Mouse (Mus musculus): ENCODE results near the gene Col1a1.

Col1a1 gene

DNA sequence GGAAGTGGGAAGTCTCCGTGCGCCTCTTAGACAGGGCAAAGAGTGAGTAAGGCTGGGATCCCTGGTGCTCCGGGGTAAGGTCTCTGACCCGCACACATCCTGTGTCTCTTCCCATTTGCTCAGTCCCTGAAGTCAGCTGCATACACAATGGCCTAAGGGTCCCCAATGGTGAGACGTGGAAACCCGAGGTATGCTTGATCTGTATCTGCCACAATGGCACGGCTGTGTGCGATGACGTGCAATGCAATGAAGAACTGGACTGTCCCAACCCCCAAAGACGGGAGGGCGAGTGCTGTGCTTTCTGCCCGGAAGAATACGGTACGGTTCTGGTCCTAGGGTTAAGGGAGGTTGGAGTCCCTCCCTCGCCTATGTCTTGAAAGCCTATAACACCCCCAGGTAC is 1.8 kb downstream of the Col1a1 start:
- in situ Hi-C loops (cut with MboI, MseI), result loop anchor here (5.0 to 10.0 kb wide), 2 partner anchors 35 to 57 kb away; partner anchors contain the start of gene Ppp1r9b

GRCm38 (mm10) chr11:94938296-94938695 is 2.3 kb downstream of the Col1a1 start:
- in situ Hi-C loops (cut with MboI, MseI), result loop anchor here (5.0 to 10.0 kb wide), 2 partner anchors 34 to 57 kb away; partner anchors contain the start of gene Ppp1r9b

GRCm38 (mm10) chr11:94939280-94939679 is 3.3 kb downstream of the Col1a1 start:
- in situ Hi-C loops (cut with MboI, MseI), result loop anchor here (5.0 to 10.0 kb wide), 2 partner anchors 33 to 56 kb away; partner anchors contain the start of gene Ppp1r9b

- in situ Hi-C loops (cut with MboI, MseI), result no loop called here
Measured at GRCm38 (mm10) chr11:94941121-94941520, 5.1 kb downstream of the Col1a1 start.

GRCm38 (mm10) chr11:94941776-94942175 is 5.8 kb downstream of the Col1a1 start:
- in situ Hi-C loops (cut with MboI, MseI), result no loop called here

- in situ Hi-C loops (cut with MboI, MseI), result no loop called here
Measured at GRCm38 (mm10) chr11:94942282-94943023, 6.4 kb downstream of the Col1a1 start.

- in situ Hi-C loops (cut with MboI, MseI), result no loop called here
Measured at GRCm38 (mm10) chr11:94943054-94943453, 7.0 kb downstream of the Col1a1 start.

DNA sequence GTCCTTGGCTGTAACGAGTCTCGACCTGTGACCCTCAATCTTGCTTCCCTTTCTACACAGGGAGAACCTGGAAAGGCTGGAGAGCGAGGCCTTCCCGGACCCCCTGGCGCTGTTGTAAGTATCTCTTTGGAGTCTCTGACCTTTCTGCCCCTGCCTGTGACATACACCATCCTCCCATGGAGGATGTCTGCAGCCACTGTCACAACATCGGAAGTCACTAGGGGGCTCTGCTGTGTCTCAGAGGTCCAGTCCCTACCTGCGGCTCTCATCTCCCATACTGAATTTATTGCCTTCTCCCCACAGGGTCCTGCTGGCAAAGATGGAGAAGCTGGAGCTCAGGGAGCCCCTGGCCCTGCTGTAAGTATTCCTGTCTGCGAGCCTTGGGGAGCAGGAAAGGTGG is 8.3 kb downstream of the Col1a1 start:
- in situ Hi-C loops (cut with MboI, MseI), result no loop called here

DNA sequence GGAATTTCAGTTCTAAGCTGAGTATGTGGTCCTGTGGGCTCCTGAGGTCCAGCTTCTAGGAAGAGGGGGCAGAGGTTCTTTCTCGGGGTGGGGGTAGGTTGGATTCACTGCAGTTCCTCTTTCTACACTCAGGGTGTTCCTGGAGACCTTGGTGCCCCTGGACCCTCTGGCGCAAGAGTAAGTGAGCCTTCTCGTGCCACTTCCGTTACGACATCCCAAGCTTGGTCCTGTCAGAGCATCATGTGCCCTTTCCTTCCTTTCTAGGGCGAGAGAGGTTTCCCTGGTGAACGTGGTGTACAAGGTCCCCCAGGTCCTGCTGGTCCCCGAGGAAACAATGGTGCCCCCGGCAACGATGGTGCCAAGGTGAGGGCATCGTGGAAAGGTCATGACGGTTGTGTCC is 9.2 kb downstream of the Col1a1 start:
- in situ Hi-C loops (cut with MboI, MseI), result no loop called here

DNA sequence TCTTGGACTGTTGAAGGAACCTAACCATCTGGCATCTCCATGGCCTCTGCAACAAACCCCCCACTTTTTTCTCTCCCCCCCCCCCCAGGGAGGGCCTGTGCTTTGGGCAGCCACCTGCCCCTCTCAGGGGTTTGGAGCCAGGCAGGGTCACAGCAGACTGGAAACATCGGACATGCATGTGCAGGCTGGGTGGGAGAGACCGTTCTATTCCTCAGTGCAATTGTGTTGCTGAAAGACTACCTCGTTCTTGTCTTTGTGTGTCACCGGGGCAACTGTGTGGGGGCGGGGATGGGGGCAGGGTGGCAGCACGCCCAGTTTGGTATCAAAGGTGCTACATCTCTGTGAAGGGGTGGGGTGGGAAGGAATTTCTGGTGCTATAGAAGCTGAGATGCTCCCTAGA is 16.1 kb downstream of the Col1a1 start:
- in situ Hi-C loops (cut with MboI, MseI), result no loop called here

GRCm38 (mm10) chr11:94955103-94955502 is 19.1 kb downstream of the Col1a1 start:
- in situ Hi-C loops (cut with MboI, MseI), result no loop called here

DNA sequence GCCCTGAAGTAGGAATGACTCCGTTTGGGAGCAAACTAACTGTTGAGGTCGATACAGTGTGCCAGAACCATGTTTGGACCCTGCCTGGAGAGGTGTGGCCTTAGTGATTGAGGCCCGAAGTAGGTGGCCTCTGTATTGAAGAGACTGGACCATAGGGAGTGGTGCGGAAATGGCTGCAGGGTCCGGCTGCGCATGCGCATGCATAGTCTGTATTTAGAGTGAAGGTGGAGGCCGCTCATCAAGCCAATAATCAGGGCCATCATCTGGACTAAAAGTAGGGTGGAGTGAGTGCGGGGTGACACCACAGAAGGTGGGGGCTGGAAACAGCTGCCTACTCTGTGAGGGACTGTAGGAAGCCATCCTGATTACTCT is 21.7 kb downstream of the Col1a1 start:
- in situ Hi-C loops (cut with MboI, MseI), result no loop called here

GRCm38 (mm10) chr11:94958065-94958858 is 22.2 kb downstream of the Col1a1 start:
- in situ Hi-C loops (cut with MboI, MseI), result no loop called here

DNA sequence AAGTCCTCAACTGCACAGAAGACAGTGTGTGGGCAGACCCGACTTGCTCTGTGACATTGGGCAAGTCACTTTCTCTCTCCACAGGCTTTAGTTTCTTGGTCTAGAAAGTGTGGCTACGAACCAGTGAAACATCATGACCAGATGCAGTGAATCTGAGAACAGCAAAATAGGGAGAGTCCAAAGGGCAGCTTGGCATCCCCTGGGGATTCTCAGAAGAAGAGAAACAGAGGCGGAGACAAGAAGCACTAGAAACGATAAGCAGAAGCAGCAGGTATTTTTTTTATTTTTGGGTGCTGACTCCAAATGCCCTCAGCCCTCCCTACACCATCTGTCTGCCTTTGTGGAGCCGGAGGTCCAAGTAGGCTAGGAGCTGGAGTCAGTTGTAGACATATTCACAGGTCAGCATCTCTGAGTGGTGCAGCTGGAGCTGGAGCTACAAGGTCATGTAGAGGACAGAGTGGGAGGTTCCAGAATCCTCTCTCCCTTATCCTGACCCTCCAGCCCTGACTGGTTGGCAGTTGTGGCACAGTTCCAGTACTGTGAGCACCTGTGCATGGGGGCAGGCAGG is 26.6 kb downstream of the Col1a1 start:
- in situ Hi-C loops (cut with MboI, MseI), result no loop called here

DNA sequence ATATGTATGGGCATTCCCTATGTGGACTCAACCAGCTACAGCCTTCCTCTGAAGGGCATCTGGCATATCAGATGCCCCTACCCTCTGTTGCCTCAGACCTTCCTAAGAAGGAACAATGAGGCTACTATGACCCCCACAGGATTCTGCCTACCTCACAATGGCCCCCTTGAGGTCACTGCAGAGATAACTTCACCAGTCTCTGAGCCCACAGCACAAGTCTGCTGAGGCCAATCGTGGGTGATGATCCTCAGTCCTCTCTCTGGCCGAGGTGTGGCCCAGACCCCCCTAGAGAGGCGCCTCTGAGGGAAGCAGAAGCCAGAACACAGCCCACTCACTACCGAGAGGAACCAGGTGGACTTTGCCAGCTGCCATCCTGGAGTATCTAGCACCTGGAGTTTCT is 31.4 kb downstream of the Col1a1 start, which contains the start of gene Hils1:
Gene Hils1 (plus strand): TSS at position 175 of the 400 bp plus-strand sequence.
- in situ Hi-C loops (cut with MboI, MseI), result no loop called here

DNA sequence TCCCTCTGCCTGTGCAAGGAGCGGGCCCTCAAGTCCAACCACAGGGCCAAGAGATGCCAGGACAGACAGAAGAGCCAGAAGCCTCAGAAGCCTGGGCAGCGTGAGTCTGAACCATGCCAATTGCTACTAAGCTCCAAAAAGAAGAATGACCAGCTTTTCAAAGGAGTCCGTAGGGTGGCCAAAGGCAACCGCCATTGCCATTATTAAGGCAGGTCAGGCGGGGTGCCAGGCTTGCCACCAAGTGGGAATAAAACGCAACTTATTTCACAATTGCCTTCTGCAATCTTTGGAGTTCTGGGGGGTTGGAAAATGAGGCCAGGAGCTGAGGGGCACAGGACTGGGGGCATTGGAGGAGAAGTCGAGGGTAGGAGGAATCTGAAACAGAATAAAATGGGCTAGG is 32.2 kb downstream of the Col1a1 start:
- in situ Hi-C loops (cut with MboI, MseI), result no loop called here

DNA sequence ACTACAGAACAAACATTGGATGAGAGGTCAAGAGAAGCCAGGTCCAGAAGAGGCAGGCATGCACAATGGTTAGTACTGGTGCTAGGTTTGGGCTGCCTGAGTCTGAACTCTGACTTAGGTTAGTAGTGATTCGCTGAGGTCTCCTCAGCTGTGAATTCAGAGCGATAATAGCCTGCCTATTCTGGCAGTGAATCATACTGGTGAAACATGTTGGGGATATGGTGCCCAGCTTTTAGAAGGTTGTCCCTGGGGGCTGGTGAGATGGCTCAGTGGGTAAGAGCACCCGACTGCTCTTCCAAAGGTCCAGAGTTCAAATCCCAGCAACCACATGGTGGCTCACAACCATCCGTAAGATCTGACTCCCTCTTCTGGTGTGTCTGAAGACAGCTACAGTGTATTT is 33.7 kb downstream of the Col1a1 start:
- in situ Hi-C loops (cut with MboI, MseI), result loop anchor here (5.0 kb wide), 1 partner anchor 32 kb away; the partner anchor contains the start of gene Col1a1

DNA sequence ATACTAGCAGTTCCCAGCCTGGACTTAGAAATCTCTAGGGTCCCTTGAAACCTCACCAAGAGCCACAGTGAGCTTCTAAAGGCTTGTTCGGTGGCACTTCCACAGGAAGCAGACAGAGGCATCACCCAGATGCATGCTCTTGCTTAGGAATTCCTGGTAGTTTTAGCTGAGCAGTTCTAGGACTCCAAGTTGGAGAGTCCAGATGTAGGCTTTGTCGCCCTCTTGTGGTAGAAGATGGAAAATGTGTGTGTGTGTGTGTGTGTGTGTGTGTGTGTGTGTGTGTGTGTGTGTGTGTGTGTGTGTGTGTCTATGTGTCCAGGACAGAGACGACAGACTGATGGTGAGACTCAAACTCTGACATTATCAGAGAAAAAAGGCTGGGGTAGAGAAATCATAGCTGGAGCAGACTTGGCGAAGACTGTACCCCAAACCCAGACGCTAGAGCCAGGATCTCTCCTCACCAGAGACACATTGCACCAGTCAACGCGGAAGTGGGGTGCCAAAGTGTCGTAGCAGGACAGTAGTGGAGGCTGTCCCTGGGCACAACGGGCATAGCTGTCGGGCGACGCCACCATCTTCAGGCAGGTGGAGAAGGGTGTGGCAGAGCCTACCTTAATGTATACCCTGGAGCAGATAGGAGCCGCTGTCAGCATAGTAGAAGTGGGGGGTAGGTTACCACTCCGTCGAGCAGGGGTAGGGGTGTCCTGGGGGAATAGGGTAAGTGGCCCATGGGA is 34.4 kb downstream of the Col1a1 start:
- in situ Hi-C loops (cut with MboI, MseI), result loop anchor here (5.0 kb wide), 1 partner anchor 33 kb away; the partner anchor contains the start of gene Col1a1

GRCm38 (mm10) chr11:94971895-94972615 is 36.0 kb downstream of the Col1a1 start:
- in situ Hi-C loops (cut with MboI, MseI), result loop anchor here (5.0 kb wide), 1 partner anchor 35 kb away; the partner anchor contains the start of gene Col1a1

DNA sequence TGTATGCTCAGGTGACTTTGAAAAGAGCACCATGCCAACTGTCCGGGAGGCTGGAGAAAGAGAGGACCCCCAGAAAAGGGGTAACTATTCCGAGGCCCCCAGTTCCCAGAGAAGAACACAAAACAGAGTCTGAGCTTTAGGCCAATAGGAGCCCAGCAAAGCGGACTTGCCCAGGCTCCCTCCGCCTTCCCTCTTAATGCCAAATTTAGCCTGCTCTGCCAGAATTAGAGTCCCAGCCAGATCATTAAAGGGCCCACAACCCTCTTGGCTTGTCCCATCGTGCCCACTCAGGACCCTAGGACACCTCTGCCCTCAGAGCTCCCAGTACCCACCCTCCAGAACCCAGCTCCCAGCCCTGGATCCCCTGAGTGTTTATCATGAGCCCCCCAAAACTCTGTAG is 36.9 kb downstream of the Col1a1 start:
- in situ Hi-C loops (cut with MboI, MseI), result loop anchor here (5.0 kb wide), 1 partner anchor 36 kb away; the partner anchor contains the start of gene Col1a1

DNA sequence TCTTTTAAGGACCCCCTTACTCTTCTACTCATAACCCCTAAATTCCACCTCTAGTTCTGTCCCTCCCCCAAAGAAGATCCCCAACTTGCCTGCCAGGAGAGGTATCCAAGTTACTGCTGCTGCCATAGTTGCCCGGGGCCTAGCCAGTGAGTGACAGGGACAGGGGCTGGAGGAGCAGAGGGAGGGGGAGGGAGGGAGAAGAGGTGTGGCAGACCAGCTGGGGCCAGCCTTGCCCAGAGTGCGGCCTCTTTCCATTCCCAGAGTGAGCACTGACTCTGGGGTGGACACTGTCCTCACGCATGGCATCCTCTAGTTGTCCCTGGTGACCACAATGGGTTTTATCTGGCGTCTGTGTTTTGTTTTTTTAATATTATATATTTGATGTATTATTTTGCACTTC is 37.3 kb downstream of the Col1a1 start:
- in situ Hi-C loops (cut with MboI, MseI), result loop anchor here (5.0 kb wide), 1 partner anchor 36 kb away; the partner anchor contains the start of gene Col1a1
